Mouse (Mus musculus) cerebellum, postnatal 36 days (tissue): ENCODE results near the gene Chil3.
"Not testable (repeated sequence)": the region's sequence is repeated elsewhere in the genome, so short reads cannot be mapped to it uniquely, and the experiment has no call there.

ENCODE experiments used
- DNase-seq, 2 experiments: peaks; one replicate each; pipeline ENCODE4 v3.0.0; 2021 to 2022; ENCODE audit warnings: mixed read lengths in 2 of 2

Gene Chil3

DNA sequence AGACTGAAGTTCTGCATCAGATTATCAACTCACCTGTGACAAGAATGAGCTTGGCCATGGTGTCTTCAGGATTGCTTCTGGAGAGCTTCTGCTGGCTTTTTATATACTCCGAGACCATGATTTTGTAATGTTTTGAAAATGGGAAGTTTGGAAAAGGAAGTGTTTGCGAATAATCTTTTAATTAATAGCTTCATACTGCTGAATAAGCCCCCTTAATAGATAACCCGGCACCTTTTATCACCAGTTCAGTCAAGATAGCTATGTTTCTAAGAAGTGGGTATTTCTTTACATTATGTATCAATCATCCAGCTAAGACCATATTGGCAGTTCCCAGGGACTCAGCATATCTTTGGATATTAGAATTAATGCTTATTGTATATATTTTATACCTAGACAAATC lies at the start of gene Chil3:
Gene Chil3, minus strand, starts transcription at position 101 of the 400 bp plus-strand sequence.
- no peak for DNase-seq

DNA sequence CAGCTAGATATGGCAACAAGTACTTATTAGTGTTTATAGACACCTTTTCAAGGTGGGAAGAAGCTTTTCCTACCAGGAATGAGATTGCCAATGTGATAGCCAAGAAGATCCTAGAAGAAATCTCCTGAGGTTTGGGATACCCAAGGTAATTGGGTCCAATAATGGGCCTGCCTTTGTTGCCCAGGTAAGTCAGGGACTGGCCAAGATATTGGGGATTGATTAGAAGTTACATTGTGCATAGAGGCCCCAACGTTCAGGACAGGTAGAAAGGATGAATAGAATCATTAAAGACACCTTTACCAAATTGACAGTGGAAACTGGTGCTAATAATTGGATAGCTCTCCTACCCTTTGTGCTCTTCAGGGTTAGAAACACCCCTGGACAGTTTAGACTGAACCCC lies 30.7 kb upstream of the Chil3 start:
- DNase-seq, result not testable (repeated sequence)

DNA sequence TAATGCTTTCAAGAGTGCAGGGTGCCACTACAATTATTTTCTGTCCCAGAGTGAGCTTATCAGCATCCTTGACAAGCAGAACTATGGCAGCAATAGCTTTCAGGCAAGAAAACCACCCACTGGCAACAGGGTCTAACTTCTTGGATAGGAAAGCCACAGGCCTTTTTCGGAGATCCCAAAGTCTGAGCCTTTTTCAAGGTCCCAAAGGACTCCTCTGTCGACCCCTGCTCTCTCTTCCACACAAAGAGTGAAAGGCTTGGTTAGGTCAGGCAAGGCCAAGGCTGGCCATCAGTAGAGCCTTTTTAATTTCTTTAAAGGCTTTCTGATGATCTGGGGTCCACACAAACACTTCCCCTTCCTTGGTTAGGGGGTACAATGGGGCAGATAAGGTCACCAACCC lies 29.9 kb upstream of the Chil3 start:
- DNase-seq, result not testable (repeated sequence)

DNA sequence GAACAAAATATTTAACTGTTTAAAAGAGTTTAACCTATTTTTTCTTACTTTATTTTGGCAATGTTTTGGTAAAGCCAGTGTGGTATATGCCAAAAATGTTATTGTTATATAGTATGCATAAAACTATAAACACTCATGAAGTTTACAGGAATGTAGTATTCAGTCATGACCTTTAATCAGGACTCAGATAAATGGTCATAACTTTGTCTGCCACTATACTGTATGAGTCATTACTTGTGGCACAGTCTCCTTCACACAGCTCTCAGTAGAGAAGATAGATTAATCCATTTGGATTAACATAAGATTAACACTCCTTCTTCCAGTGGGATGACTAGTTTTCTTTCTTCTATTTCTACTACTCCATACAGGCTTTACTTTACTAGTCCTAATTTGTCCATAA lies 28.9 kb upstream of the Chil3 start:
- DNase-seq, result no peak

DNA sequence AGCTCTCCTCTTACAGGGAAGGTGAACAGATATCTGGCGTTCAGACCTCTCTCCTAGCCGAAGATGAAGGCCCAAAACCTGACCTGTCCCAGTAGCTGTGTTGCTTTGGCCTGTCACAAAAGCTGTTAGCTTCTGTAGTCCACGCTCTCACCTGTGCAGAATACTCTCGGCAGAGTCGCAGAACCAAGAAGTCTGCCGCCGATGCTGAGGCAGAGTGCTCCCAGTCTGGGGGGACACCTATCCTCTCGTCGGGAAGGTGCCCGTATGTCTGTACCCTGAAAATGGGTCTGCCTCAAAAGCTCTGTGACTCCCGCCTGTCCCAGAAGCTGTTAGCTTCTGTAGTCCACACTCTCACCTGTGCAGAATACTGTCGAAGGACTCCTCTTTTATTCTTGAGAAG lies 28.1 kb upstream of the Chil3 start:
- no peak for DNase-seq

DNA sequence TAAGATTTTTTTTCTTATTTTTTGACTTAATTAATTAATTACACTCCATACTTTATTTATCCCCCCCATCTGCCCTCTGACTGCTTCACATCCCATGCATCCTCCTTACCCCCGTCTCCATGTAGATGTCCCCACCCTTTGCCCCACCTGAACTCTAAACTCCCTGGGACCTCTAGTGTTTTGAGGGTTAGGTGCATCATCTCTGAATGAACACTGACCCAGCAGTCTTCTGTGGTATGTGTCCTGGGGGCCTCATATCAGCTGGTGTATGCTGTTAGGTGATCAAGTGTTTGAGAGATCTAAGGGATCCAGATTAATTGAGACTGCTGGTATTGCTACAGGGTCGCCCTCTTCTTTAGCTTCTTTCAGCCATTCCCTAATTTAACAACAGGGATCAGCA lies 20.6 kb upstream of the Chil3 start:
- DNase-seq, result no peak

DNA sequence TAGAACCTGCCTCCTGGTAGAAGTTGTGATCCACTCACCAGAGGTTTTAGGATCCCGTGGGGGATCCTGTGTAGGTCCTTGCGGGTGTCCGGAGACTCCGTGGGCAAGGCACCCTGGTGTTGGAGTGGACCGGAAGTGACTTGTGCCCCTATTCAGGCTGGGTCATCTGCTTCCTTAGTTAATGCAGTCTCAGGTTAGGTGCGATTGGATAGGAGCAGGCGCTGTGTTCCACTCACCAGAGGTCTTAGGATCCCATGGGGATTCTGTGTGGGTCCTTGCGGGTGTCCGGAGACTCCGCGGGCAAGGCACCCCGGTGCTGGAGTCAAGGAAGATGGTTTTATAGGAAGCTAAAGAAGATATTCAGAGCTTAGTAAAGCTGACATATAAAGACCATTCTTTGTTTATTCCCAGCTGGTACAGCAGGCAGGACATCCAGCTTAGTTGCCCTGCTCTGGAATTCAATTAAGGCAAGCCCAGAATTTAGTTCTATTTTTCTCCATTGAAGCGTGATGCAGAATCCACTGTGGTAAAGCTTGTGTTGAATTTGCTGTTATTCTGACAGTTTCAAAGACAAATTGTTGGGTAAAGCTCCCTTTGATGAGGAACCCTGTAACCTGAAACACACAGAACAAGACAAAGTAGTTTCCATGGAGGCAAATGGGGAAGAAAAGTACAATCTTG lies 10.3 kb upstream of the Chil3 start:
- no peak for DNase-seq

DNA sequence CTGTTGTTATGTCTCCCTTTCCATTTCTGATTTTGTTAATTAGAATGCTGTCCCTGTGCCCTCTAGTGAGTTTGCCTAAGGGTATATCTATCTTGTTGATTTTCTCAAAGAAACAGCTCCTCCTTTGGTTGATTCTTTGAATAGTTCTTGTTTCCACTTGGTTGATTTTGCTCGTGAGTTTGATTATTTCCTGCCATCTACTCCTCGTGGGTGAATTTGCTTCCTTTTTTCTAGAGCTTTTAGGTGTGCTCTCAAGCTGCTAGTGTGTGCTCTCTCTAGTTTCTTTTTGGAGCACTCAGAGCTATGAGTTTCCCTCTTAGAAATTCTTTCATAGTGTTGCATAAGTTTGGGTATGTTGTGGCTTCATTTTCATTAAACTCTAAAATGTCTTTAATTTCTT lies 7.6 kb upstream of the Chil3 start:
- DNase-seq, result not testable (repeated sequence)

DNA sequence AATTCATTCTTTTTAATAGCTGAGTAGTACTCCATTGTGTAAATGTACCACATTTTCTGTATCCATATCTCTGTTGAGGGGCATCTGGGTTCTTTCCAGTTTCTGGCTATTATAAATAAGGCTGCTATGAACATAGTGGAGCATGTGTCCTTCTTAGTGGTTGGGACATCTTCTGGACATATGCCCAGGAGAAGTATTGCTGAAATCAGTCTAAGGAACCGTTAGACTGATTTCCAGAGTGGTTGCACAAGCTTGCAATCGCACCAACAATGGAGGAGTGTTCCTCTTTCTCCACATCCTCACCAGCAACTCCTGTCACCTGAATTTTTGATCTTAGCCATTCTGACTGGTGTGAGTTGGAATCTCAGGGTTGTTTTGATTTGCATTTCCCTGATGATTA lies 5.1 kb upstream of the Chil3 start:
- not testable (repeated sequence) for DNase-seq

DNA sequence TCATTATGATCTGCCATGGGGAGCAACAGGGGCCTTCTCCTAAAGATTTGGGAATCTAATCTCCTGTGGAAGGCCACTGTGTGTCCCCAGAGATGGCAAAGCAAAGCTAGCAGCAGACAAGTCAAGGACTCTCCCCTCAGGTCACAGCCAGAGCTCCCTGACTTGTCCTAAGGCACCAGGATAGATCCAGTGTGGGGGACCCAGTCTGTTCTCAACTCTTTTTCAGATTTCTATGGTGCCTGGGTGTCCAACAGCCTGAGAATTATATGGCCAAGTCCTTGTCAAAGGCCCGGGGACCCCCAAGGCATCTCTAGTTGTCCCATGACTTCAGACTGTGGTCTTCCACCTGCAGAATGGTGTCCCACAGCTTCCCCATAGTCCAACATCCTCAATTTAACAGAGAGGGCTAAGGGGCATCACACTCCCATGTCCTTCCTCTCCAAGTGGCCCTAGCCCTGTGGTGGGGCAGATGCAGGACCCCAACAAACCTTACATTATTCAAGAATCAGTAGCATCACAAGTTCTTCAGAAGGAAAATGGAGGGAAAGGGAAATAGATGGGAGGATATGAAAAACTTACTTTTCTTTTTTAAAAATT lies 3.9 kb upstream of the Chil3 start:
- no peak for DNase-seq

DNA sequence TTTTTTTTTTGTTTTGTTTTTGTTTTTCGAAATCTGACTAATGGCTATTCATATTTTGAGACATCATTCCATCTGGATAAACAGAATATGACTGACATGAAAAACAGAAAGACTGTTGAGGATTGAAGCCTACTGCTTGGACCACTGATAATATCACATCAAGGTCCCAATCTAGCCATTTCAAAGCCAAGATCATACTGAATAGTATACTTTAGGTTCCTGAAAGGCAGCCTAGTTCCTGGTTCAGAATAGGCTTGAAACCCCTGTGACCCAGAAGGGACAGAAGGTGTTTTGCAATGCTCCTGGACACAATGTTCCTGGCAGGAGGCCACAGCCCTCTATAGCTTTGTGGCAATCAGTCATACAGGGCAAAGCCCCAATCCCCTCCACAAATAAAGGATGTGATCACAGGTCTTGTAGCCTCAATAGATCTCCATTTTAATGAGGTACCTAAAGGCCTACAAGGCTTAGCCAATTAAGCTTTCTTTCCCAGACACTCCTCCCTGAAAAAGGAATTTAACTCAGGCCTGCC lies 3.2 kb upstream of the Chil3 start:
- DNase-seq, result no peak

DNA sequence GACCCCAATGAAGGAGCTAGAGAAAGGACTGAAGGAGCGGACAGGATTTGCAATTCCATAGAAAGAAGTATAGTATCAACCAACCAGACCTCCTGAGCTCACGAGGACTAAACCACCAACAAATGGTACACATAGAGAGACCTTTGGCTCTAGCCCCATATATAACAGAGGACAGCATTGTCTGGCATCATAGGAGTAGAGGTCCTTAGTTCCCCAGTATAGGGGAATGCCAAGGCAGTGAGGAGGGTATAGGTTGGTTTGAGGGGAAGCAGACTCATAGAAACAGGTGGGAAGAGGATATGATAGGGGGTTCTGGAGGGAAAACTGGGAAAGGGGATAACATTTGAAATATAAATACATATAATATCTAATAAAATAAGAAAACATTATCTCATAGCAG lies 13.0 kb downstream of the Chil3 start:
- DNase-seq, result no peak

DNA sequence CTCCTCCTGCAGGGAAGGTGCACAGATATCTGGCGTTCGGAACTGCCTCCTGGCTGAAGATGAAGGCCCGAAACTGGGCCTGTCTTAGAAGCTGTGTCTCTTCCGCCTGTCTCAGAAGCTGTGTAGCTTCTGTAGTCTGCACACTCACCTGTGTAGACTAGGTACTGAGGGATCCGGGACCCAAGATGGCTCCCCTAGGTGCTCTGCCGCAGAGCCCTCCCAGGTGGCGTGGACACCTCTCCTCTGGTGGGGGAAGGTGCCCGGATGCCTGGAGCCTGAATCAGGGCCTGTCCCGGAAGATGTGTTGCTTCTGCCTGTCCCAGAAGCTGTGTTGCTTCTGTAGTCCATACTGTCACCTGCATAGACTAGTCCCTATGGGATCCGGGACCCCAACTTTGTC lies 23.3 kb downstream of the Chil3 start:
- DNase-seq, result no peak

DNA sequence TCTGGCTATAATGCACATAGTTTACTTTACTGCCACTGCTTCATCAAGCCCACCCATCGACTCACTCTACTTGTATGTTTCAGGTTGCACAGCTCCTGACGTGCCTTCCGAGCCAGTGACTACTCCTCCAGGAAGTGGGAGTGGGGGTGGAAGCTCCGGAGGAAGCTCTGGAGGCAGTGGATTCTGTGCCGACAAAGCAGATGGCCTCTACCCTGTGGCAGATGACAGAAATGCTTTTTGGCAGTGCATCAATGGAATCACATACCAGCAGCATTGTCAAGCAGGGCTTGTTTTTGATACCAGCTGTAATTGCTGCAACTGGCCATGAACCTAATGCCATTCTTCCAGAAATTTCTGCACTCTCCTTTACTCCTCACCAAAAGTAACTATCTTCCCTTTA lies 35.7 kb downstream of the Chil3 start:
- DNase-seq, result peak; percentile 92 to 96

DNA sequence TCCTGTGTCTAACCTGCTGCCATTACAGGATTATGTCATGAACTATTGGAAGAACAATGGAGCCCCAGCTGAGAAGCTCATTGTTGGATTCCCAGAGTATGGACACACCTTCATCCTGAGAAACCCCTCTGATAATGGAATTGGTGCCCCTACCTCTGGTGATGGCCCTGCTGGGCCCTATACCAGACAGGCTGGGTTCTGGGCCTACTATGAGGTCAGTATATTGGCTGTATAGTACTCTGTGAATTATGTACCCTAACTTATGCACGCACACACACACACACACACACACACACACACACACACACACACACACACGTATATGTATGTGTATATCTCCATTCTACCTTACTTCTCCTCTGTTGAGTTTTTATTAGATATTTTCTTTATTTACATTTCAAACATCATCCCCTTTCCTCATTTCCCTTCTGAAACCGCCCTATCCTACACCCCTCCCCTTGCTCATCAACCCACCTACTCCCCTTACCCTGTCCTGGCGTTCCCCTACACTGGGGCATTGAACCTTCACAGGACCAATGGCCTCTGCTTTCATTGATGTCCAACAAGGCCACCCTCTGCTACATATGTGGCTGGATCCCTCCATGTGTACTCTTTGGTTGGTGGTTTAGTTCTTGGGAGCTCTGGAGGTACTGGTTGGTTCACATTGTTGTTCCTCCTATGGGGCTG lies 38.4 kb downstream of the Chil3 start:
- DNase-seq, result no peak

DNA sequence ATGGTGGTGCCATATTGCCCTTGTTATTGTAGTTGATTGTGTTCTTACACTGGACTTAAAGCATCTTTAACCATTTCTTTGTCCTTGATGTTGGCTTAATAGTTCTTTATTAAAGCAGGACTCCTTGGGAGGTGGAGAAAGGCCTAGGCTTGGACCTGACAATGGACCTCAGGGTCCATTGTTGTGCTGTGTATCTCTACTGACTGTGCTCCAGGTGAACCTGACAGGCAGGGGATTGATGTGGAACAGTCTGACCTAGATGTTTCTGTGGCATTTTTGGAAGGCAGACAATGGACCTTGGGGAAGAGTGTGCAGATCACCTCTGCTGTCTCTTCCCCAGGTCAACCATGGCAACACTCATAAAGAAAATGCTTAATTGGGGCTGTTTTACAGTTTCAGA lies 40.4 kb downstream of the Chil3 start:
- no peak for DNase-seq

DNA sequence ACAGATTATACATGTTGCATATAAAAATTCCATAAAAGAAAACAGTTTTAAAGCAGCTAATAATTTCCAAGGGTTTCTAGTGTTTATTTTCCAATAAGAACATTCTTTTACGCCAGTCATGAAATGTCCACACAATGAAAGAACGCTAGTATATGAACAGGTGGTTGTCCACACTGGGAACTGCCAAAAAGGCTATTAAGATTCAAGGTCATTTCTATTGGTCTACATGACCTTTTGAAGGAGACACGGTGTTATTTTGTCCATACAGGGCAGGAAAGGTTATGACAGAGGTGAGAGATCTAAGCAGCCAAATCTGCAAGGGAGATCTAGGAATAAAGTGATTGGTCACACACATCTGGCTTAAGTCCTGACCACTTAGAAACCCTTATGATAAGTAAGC lies 54.4 kb downstream of the Chil3 start, which contains the start of gene Chia1:
Gene Chia1, plus strand, starts transcription at position 301 of the 400 bp plus-strand sequence.
- no peak for DNase-seq
